8 mouse cellular contexts compared by ENCODE assay signal in the genomic region with DNA sequence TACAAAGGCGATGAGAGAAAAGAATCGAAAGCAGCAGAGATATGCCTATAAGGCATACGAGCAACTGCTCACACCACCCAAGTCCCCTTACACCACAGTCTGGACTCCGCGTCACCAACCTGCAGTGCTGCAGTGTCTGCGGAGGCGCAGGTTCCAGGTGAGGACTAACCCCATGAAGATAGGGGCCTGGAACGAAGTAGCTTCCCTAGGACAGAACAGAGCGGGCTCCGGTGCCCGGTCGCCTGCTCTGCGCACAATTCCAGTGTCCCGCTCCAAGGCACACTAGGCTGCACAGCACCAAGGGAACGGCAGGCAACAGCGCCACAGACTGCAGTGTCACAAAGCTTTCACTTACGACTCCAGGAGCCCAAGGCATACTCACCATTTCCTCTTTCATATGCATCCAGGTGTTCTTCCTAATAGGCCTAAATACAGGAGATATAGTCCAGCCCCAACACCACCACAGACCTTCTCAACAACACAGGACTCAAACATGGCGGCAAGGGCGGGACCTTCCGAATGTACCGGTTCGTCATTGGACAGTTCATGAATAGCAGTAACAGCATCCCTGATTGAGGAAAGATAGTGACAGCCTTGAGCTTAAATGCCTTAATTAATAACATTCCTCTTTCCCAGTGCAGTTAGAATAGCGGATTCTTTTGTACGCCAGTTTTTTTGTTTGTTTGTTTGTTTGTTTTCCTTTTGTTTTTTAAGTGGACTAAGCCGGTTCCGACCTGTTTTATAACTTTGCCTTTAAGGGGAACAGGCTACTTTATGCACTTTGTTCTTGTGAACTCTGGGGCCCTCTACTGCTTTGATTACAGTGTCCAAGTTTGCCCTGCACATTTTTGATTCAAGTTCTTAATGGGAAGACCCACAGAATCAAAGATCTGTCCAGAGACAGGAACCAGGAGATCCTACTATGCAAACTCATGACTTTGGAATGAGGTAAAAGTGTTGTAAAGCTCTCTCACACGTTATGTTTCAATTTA. TPM values are rescaled to one million over a fixed set of nuclear protein-coding genes. Genes with fewer than 3 reads are reported as not detected.
DNase-seq lines count a peak whose midpoint lies in the region; ATAC-seq and TF ChIP-seq lines count a peak whose summit lies in the region.

A gene (minus strand): TSS at position 503 of the 992 bp plus-strand sequence.

- H3K4me2 ChIP-seq in heart, embryonic 11.5 days = peak within 1 kb of the TSS; percentile 70
- peak within 1 kb of the TSS; percentile 60 for H3K4me2 ChIP-seq in kidney, embryonic 16.5 days (replicated peaks; ENCODE audit: low read depth, low read length)
- peak within 1 kb of the TSS; percentile 79 for H3K4me2 ChIP-seq in myocyte (ENCODE audit: low read depth)

- H3K79me2 ChIP-seq in liver, adult 2 months (ENCODE audit: control insufficient read depth, insufficient read depth, low read length) = peaks cover 5% of the 10 kb centered on the region; the same call in 1 of the 2 replicates
- H3K79me2 ChIP-seq in myocyte (ENCODE audit: control insufficient read depth, insufficient read depth) = peaks cover 21% of the 10 kb centered on the region

- H3K27me3 ChIP-seq in erythroblast, embryonic 14.5 days (ENCODE audit: control insufficient read depth) = no peaks in the 10 kb centered on the region
- H3K27me3 ChIP-seq in heart, embryonic 11.5 days (ENCODE audit: control insufficient read depth, insufficient read depth, low read length) = no peaks in the 10 kb centered on the region
- H3K27me3 ChIP-seq in kidney, embryonic 16.5 days (ENCODE audit: insufficient read depth, low read length) = no peaks in the 10 kb centered on the region
- no peaks in the 10 kb centered on the region for H3K27me3 ChIP-seq in liver, adult 2 months (ENCODE audit: control insufficient read depth, insufficient read depth, low read length)
- no peaks in the 10 kb centered on the region for H3K27me3 ChIP-seq in myocyte (ENCODE audit: control insufficient read depth, insufficient read depth, insufficient read length)
- H3K27me3 ChIP-seq in splenic B cell, adult 2 months (ENCODE audit: control insufficient read depth, insufficient read depth, low read length, poor library complexity, severe bottlenecking) = no peaks in the 10 kb centered on the region

- WGBS in heart, embryonic 11.5 days (ENCODE audit: insufficient replicate concordance) = 3% methylated on average over 27 of the region's 27 CpGs
- WGBS in kidney, embryonic 16.5 days = 3% methylated on average over 27 of the region's 27 CpGs
- 1% methylated on average over 27 of the region's 27 CpGs for WGBS in liver, adult 2 months

- H3ac ChIP-seq in myocyte (ENCODE audit: control insufficient read depth, insufficient read length) = peak within 1 kb of the TSS; percentile 37

- peak; percentile 85 for DNase-seq in CD4-positive helper T cell, adult 2 months (ENCODE audit: low read depth, low spot score)
- peak; percentile 96 for DNase-seq in brain, embryonic 14.5 days (ENCODE audit: low read depth)
- DNase-seq in liver, adult 2 months (ENCODE audit: extremely low read depth, low read depth, low spot score) = peak; percentile 83
- peak; percentile 79 for DNase-seq in splenic B cell, adult 2 months (ENCODE audit: low read depth, low spot score)

- TF ChIP-seq POLR2A in brain, embryonic 14.5 days (IDR thresholded peaks at IDR 0.05; ENCODE audit: borderline replicate concordance, extremely low read depth, insufficient read depth, insufficient read length, poor library complexity, severe bottlenecking) = peak; percentile 25; the same call in 1 of the 2 replicates
- no peak for TF ChIP-seq POLR2A in liver, adult 2 months (IDR thresholded peaks at IDR 0.05; ENCODE audit: extremely low read depth, insufficient read depth, low read length)
- peak; percentile 51 for TF ChIP-seq POLR2A in myocyte (IDR thresholded peaks at IDR 0.05; ENCODE audit: insufficient read length, low read depth)

- no peaks in the 10 kb centered on the region for H3K9me3 ChIP-seq in erythroblast, embryonic 14.5 days (ENCODE audit: control insufficient read depth, low read length)
- H3K9me3 ChIP-seq in heart, embryonic 11.5 days (replicated peaks; ENCODE audit: control insufficient read depth, low read length) = no peaks in the 10 kb centered on the region
- 0 out of 2 replicates have a peak, but pooled peaks cover 2% of the 10 kb centered on the region for H3K9me3 ChIP-seq in kidney, embryonic 16.5 days (ENCODE audit: low read length)

- peak; percentile 81 for ATAC-seq in heart, embryonic 11.5 days (replicated peaks; ENCODE audit: insufficient number of reproducible peaks, low FRiP score, low TSS enrichment)
- ATAC-seq in kidney, embryonic 16.5 days (ENCODE audit: low FRiP score, low TSS enrichment) = peak; percentile 100

- H3K4me3 ChIP-seq in erythroblast, embryonic 14.5 days (replicated peaks) = peak within 1 kb of the TSS; percentile 86
- peak within 1 kb of the TSS; percentile 84 for H3K4me3 ChIP-seq in heart, embryonic 11.5 days (ENCODE audit: low read depth, low read length)
- H3K4me3 ChIP-seq in kidney, embryonic 16.5 days (ENCODE audit: low read length) = peak within 1 kb of the TSS; percentile 91
- peak within 1 kb of the TSS; percentile 72 for H3K4me3 ChIP-seq in liver, adult 2 months (ENCODE audit: insufficient read depth, low read depth, low read length)
- peak within 1 kb of the TSS; percentile 74 for H3K4me3 ChIP-seq in myocyte

- no peaks in the 10 kb centered on the region for H3K36me3 ChIP-seq in erythroblast, embryonic 14.5 days (ENCODE audit: control insufficient read depth)
- no peaks in the 10 kb centered on the region for H3K36me3 ChIP-seq in heart, embryonic 11.5 days (ENCODE audit: control insufficient read depth, insufficient read depth, low read length)
- H3K36me3 ChIP-seq in kidney, embryonic 16.5 days (ENCODE audit: insufficient read depth, low read length) = 0 out of 2 replicates have a peak, but pooled peaks cover 3% of the 10 kb centered on the region
- no peaks in the 10 kb centered on the region for H3K36me3 ChIP-seq in liver, adult 2 months (ENCODE audit: control insufficient read depth, insufficient read depth, low read length)
- no peaks in the 10 kb centered on the region for H3K36me3 ChIP-seq in myocyte (ENCODE audit: control insufficient read depth, insufficient read depth)
- no peaks in the 10 kb centered on the region for H3K36me3 ChIP-seq in splenic B cell, adult 2 months (ENCODE audit: control insufficient read depth, insufficient read depth, low read length, poor library complexity, severe bottlenecking)

- peak within 1 kb of the TSS; percentile 88 for H3K9ac ChIP-seq in heart, embryonic 11.5 days (ENCODE audit: low read depth, low read length)
- peak within 1 kb of the TSS; percentile 94 for H3K9ac ChIP-seq in kidney, embryonic 16.5 days (replicated peaks; ENCODE audit: low read length)
- peak within 1 kb of the TSS; percentile 65 for H3K9ac ChIP-seq in liver, adult 2 months (ENCODE audit: low read depth, low read length)

- TF ChIP-seq CTCF in brain, embryonic 14.5 days (IDR thresholded peaks at IDR 0.05; ENCODE audit: borderline replicate concordance, extremely low read depth, insufficient read depth, insufficient read length) = no peak
- TF ChIP-seq CTCF in liver, adult 2 months (IDR thresholded peaks at IDR 0.05; ENCODE audit: low read depth, low read length) = no peak

- H3K4me1 ChIP-seq in erythroblast, embryonic 14.5 days (ENCODE audit: control insufficient read depth) = peaks cover 12% of the 10 kb centered on the region
- no peaks in the 10 kb centered on the region for H3K4me1 ChIP-seq in heart, embryonic 11.5 days (ENCODE audit: control insufficient read depth, insufficient read depth, low read length)
- no peaks in the 10 kb centered on the region for H3K4me1 ChIP-seq in kidney, embryonic 16.5 days (ENCODE audit: insufficient read depth, low read length)
- peaks cover 2% of the 10 kb centered on the region; the same call in 1 of the 2 replicates for H3K4me1 ChIP-seq in liver, adult 2 months (ENCODE audit: control insufficient read depth, insufficient read depth, low read length)

- H3K27ac ChIP-seq in heart, embryonic 11.5 days (ENCODE audit: low read depth, low read length) = peak within 1 kb of the TSS; percentile 75
- peak within 1 kb of the TSS; percentile 92 for H3K27ac ChIP-seq in kidney, embryonic 16.5 days (ENCODE audit: low read length)
- H3K27ac ChIP-seq in liver, adult 2 months (replicated peaks; ENCODE audit: insufficient read depth, low read depth, low read length) = peak within 1 kb of the TSS; percentile 1; the same call in 1 of the 2 replicates

TF ChIP-seq in myocyte, 11 proteins besides CTCF, POLR2A, EP300 and RAD21:
- no peak for TF ChIP-seq SRF (IDR thresholded peaks at IDR 0.05; ENCODE audit: control insufficient read depth, insufficient read length, low read depth)
- TF ChIP-seq E2F4 (IDR thresholded peaks at IDR 0.05; ENCODE audit: insufficient read depth) = peak; percentile 77

RNA-seq across cellular contexts. Expression of the gene that starts here (rescaled TPM):
- polyA plus RNA-seq in brain, embryonic 14.5 days (2012; rRNA removed) = 11.5 and 16.0 TPM in 2 replicates
- polyA plus RNA-seq in erythroblast, embryonic 14.5 days (2012) = not detected in 2 replicates
- 7.4 and 8.4 TPM in 2 replicates for polyA plus RNA-seq in heart, embryonic 11.5 days (2014; fragmentation: Nextera tagmentation; extraction: Ambion mirVana)
- polyA plus RNA-seq in kidney, embryonic 16.5 days (2015; fragmentation: Nextera tagmentation; extraction: Ambion mirVana) = 14.4 and 14.8 TPM in 2 replicates
- total RNA-seq in liver, adult 2 months (2014; rRNA removed) = 3.0 and 3.9 TPM in 2 replicates
- polyA plus RNA-seq in liver, adult 2 months (2012; rRNA removed) = 0.21 and 0.23 TPM in 2 replicates
- polyA plus RNA-seq in myocyte (2012; fragmentation: generic; extraction: Trizol) = 0.83 TPM

Comparison
In these comparisons a context has a peak if more than half of its experiments do, and no peak if none do; other contexts are left out.
1. Peak in every context shown above with its lines: DNase-seq, ATAC-seq, H3K4me3 ChIP-seq and H3K27ac ChIP-seq.
2. H3K27ac ChIP-seq: peak in every context shown above with its lines; median percentile 92 in kidney, embryonic 16.5 days; 75 in heart, embryonic 11.5 days; 1 in liver, adult 2 months.